Mouse (Mus musculus) kidney, adult 11 months (tissue): ENCODE data around the gene Ttf2.

Source experiments
- DNase-seq: peaks from one replicate; pipeline ENCODE4 v3.0.0; 2022

The Ttf2 gene

DNA sequence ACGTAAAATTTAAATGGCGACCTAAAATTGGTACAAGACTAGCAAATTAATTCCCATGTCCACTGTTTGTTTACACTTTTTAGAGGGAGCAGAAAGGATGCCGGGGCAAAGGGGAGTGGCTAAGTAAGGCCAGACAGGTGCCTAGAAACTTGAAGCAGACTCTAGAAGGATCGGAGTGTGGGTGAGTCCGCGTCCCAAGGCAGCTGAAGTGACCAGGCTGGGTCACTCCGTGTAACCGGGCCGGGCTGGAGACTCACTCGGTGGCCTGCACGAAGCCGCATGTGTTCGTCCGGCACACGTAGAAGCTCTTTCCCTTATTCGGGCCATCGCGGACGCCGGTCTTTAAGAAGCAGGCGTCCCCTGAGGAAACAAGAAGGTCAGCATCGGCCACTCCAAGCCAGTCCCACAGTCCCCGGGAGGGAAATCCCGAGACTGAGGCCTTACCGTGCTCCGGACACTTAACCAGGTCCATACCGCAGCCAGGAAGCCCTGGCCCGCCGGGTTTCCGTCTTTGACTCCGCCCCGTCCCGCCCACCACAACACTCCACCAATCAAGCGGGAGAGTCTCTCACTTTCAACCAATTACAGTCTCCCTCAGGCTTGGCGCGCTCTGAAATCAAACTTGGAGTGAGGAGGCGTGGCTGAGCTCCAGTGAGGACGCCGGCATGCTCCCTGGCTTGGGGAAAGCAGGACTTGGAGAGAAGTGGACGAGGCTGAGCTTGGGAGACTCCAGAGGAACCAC, at the start of gene Ttf2:
Gene Ttf2, minus strand, starts transcription at position 488 of the 742 bp plus-strand sequence.
- DNase-seq = peak; percentile 93

DNA sequence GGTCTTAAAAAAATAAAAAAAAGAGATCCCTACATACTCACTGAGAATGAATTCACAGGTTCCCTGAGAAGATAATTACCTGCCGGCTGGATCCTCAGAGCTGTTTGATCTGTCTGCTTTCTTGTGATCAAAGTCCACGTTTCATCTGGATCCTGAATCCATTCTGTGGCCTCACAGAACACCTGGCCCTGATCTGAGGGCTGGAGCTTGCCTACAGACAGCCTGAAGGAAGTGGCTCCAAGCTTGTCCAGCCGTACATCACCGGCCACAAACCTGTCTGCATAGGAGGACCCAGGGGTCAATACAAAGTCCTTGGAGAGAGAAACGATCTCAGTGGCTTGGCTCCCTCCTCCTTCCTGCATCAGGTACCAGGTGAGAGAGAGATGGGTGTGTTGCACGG, 49.0 kb upstream of the Ttf2 start:
- no peak for DNase-seq

DNA sequence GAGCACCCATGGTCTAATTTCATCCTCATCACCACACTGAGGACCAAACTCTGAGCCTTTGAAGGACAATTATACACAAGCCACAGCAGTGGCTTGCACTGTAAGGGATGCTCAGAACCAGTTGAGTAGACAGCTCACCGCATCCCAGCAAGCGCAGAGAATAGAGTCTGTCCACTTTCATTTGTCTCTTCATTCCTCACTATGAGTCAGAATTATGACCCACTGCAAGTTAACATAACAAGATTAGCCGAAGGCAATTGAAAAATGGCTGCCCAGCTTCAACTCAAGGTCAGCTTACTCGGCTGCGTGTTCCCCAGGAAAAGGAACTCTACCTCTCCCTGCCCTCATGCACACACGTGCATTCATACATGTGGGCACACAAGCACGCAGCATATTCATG, 46.6 kb upstream of the Ttf2 start:
- no peak for DNase-seq

DNA sequence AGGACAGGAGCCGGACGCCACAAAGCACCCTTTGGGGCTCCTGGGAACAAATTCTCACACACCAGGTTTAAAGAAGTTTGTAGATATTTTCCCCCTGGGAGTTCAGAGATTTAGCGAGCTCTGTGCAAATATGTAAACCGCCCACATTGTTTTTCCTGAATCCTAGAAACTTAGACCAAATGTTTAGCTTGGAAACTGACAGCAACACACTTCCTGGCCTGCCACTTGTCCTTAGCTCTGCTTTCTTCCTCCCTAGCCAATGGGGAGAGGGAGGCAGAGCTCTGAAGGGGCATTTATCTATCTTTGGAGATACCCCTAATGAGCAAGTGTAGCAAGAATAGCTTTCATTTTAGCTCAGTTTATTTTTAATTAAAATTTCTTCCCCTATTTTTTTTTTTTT, 45.8 kb upstream of the Ttf2 start:
- no peak for DNase-seq

DNA sequence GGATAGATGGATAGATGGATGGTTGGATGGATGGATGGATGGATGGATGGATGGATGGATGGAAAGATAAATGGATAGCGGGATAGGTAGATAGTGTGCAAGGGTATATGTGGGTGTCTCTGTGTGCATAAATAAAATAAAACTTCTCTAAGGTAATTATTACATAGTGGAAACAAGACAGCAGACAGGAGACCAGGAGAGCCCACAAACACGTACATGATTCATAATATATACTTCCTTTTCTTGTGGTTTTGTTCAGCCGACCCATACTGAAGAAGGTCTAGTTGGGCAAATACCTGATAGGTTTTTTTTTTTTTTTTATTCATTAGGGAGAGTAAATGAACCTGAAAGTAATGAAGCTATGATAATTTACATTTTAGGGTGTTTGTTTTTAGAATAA, 44.1 kb upstream of the Ttf2 start:
- no peak for DNase-seq

DNA sequence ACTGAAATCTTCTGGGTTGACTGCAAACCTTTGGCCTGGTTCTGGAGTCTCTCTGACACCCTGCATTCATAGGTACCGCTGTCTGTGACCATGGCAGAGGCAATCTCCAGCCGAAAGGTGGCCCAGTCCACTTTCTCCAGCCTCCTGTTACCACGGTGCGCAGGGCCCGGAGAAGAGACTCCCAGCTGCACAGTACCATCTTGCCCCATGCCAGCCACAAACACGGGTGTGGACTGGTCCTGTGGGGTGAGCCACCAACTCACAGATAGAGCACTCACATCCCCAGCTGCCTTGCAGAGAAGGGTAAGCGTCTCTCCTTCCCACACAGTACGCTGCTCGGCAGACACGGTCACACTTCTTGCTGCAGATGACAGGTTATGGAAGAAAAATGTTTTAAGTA, 43.5 kb upstream of the Ttf2 start:
- no peak for DNase-seq

DNA sequence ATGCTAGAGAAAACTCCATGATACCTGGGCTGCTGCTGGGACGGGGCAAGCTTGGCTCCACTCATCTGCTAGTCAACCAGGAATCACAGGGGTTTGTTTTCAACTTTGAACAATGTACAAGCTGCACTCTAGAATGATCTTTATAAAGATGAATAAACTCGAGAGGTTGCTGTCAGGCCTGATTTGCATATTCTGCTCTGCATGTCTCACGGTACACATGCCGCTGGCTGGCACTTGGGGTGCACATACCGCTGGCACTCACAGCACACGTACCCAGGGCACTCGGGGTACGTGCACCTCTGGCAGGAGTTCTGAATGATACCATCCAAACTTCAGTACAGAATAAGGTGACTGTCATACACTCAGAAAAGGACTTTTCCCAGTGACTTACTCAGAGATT, 43.1 kb upstream of the Ttf2 start:
- DNase-seq = no peak

DNA sequence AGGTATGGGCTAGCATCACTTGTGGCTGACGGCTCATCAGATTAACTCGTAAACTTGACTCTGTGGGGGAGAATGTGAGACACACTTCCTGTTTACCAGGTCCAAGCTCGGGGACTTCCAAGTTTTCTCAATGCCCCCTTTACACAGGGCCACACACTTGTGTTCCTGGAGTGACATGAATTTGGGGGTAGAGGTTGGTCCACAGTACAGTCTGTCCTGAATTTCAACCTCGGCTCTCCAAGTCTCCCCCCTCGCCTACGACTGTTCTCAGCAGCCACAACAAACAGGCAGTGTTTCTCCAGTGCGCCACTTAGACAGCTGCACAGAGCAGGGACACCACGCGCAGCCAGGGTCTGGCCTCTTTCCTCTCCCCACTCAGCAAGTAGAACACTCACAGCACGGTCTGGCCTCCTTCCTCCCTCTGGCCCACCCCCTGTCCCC, 42.7 kb upstream of the Ttf2 start:
- DNase-seq = no peak

DNA sequence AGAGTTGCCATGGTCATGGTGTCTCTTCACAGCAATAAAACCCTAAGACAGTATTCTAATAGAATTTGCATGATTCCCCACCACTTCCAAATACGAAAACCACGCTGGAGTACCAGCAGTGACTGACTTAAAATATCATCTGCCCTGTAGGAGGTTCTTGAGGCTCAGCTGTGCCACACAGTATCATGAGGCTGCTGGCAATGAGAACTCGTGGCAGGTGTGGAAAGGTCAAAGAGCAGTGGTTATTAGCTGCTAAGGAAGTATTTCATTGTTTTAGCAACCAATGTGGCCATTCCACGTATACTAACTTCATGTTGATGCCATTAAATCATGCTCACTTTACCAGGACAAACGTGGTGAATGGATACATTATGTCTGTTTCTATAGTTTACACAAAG, 41.7 kb upstream of the Ttf2 start:
- DNase-seq = no peak

DNA sequence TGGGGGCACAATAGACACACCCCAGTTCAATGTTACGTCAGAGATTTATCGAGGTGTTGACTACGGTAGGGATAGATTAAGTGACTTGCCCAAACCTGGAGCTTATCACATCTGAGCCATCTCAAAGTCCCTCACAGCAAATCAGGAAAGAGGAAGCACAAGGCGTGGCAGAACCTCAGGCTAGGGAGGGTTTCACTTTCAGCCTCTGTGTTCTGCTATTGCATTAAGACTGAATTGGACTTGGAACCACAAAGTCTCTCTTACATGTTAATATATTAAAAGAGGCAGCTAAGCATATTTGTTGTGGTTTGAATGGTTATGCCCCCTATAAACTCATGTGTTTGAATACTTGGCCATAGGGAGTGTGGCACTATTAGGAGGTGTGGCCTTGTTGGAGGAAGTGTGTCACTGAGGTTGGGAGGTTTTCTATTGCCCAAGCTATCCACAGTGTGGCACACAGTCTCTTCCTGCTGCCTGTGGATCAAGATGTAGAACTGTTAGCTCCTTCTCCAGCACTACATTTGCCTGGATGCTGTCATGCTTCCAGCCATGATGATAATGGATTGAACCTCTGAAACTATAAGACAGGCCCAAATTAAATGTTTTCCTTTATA, 41.2 kb upstream of the Ttf2 start:
- DNase-seq = no peak

DNA sequence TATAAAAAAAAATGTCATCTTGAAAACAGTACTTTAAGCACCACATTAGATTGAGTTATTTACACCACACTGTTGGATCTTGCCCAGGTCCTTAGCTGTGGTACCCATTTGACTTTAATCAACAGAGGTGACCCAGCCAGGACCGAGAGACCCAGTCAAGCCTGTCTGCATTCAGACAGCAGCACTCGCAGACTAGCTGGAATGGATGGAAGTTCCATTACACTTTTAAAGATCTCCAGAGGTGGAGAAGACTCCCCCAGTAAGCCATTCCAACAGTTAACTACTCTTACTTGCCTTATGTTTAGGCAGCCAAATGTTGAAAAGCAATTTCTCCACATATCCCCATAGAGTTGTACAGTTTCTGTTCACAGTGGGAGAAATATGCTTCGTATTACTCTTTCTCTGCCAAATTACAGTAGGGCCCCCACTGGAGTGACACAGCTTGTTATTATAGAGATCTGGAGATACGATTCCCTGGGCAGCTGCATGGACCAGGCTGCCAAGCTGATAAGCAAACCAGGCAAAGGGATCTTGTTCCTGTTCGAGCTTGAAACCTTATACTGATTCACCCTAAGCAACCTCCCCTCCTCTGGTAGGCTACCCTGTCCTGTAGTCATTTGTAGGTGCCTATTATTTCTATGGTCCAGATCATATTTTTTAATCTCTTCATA, 37.8 kb upstream of the Ttf2 start:
- DNase-seq = no peak

DNA sequence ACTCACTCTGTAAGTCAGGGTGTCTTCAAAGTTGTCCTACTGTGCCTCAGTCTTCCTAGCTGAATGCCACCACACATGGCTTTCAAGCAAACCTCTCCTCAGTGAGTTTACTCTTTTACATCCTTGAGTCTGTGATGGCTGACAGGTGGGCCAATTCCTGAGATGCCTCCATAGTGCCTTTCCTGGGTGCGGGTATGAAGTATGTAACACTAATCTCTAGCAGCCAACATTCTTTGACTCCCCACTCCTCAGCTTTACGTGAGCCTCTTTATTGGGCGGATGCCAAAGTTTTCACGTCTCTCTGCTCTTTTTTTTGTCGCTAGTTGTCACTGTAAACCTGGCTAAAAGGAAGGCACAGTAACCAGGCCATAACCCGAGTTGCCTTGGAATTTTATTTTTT, 35.9 kb upstream of the Ttf2 start:
- no peak for DNase-seq

DNA sequence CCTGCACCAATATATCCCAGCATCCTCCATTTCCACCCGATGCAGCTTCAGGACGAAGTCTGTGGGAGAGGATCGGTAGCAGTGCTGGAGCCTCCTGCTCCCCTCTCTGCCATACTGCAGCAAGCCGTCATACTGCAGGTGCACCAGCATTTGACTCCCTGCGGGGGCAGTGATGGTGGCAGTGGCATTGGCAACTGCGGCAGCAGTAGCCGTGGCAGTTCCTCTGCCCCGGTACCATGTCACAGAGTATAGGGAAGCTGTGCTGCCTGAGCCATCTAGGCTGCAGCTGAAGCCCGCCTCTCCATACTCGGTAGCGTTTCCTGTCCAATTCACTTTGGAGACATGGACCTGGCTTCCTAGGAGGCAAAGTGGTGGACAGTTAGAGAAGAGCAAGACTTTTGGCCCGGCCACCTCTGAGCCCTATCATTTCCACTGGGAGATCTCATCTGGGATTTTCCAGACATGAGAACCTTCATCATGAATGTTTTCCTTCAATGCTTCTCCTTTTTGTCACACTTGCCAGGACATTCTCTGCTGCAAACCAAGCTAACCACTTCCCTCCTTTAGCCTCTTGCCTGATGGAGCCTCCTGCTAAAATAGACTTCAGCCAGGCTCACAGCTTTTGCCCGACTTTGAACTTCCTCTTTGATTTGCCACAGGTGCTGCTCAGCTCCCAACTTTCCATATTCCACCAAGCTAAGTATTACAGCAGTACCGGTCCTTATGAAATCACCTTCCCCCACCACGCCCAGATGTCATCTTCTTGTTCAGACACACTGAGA, 34.3 kb upstream of the Ttf2 start:
- DNase-seq = no peak

DNA sequence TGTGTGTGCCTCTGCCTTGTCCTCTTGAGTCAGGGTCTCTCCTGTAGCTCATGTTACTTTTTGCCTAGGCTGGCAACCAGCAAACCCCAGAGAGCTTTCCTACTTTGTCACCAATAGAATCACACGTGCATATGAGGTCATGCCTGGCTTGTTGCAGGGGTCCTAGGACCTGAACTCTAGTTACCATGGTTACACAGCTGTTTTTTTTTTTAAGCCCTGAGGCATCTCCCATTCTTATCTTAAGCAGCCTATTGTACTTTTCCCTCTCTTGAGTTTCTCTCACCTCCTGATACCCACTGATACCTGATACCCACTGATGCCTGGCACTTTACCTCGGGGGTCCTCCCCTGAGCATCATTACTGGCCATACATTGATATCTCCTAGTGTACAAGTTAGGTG, 30.3 kb upstream of the Ttf2 start:
- DNase-seq = no peak

DNA sequence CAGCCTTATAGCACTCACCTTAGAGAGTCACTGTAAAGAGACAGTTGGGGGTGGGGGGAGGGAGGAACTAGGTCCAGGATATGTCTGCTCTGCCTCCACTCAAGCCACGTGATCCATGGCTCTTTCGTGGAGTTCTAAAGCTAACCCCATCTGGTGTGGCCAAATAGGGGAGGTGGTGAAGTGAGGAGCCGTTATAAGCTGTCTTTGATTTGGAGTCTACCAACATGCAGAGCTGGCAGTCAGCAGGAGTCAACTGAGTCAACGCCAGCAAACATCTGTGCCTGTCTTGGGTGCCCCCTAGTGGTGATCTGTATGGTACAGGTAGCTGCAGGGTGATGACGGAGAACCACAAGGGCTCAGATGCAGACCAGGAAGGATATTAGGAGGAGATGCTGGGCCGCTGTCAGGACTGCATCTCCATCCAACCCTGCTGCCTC, 29.5 kb upstream of the Ttf2 start:
- DNase-seq = peak; percentile 36

DNA sequence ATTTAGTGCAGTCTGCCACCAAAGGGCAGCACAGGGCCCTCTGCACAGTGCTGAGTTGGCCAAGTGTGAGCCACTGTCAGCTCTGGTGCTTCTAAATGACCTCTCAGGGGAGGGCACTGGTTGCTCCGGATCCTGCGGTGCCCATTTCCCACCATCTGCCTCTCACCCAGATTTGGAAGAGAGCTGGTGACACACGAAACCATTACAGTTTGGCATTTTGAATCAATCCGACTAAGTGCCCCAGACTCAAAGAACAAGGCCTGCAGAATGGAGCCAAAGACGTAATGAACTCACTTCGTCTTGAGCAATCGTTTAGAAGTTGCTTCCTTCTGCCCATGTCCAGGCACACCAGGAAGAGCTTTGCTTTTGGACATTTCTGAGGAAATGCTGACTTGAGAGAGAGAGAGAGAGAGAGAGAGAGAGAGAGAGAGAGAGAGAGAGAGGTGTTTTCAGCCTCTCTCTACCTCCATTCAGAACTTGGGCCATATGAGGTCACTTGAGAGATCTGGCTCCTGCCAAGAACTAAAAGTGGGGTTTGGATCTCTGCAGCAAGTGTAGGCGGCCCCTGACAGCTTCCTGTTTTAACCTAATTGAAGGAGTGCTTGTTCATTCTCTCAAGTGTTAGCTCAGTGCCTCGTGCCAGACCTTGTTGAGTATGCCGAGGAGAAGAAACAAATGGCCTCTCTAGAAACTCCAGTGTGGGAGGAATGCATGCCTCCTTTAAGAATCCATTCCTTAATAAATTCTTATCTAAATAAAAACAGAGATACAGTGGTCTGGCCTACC, 28.5 kb upstream of the Ttf2 start:
- no peak for DNase-seq

DNA sequence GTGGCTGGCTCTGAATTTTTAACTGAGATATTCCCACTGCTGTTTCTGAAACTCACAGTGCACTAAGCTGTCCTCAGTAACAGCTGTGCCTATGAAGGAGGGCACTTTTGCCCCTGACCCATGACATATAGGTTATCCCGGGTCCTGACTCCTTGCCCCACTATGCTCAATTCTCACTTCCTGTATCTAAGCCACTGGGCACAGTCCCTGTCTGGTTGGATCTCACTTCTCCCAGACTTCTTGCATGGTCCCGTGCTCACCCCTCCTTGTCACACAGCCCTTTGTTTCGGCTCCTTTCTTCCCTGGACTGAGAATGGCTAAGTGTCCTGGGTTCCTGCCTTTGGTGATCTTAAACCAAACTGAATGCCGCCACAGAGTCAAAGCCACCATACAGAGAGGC, 24.8 kb upstream of the Ttf2 start:
- DNase-seq = no peak

DNA sequence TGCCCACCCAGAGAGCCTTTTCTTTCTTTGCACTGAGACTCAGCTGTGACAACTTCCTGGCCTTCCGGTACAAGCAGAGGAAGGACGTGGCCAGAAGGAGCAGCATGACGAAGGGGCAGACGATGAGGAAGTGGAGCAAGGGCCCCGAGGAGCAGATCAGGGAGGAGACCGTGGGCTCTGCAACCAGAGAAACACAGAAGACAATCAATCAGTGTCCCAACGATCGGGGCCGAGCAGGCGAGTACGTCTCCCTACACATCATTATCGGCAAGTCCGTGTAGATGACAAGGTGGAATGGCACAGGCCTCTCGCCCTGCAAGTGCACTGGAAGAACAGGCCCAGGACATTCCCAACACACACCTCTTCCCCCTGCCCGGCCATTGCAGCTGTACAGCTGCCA, 24.3 kb upstream of the Ttf2 start:
- DNase-seq = peak; percentile 11

DNA sequence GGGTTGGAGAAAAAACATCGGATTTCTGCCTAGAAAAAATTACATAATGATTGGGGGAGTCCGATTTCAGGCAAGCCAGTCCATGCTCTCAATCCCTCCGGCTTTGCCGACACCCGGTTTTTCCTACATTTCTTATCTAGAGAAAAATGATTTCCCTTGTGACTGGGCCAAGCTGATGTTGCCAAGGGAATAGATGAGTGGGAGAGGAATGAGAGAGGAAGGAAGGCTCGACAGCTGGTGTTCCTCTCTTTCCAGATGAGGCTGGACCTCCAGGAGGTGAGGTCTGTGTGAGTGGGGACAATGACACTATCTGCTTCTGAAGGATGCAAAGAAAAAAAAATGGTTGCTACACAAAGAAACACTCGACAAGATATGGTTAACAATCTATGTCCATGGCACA, 23.7 kb upstream of the Ttf2 start:
- DNase-seq = no peak

DNA sequence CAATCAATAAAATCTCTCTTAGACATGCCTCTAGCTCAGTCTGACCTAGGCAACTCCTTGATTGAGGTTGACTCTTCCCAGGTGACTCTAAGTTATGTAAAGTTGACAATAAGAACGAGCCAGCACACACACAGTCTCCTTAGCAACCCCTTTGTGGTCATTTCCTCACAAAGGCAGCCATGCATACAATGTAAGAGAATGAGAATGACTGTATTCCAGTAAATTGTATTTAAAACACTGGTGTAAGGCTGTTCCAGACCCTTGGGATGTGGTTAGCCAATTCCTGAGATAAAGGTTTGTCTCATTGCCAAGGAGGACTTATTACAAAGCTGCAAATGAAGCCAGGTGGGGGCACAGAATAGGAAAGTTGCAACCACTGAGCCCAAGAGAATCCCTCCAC, 20.8 kb upstream of the Ttf2 start:
- no peak for DNase-seq

DNA sequence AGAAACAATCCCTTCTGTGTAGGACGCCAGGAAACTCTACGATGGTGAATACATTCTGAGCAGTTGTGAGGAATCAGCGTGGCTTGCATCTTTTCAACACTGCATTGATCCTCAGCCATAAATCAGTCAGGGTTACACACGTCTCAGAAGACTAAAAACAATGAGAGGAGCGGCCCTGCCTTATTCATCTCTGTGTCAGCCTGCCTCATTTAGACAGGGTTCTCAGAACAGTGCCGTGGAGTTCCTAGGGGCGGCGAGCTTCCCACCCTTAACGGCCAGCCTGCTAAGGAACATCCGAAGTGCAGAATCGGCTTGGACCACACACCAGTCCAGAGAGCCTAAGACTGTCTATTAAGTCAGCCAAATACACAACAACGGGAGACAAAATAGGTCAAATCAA, 20.0 kb upstream of the Ttf2 start:
- DNase-seq = no peak

DNA sequence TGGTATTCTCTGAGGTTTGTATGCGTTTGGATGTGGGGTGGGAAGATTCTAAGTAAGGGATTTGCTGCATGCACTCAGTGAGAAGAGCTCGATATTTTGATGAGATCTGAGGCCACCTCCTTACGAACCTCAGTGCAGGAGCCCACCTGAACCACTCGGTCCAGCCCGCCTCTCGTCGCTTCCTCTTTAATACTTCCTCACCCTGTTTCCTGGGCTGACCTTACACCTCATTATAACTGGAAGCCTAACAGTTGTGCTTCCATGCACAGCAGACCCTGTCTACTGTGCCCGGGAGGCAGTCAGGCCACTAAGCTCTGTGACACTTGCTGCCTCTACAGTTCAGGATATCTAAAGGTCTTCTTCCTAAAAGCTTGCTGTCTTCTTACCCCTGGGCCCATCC, 9.8 kb upstream of the Ttf2 start:
- DNase-seq = no peak

DNA sequence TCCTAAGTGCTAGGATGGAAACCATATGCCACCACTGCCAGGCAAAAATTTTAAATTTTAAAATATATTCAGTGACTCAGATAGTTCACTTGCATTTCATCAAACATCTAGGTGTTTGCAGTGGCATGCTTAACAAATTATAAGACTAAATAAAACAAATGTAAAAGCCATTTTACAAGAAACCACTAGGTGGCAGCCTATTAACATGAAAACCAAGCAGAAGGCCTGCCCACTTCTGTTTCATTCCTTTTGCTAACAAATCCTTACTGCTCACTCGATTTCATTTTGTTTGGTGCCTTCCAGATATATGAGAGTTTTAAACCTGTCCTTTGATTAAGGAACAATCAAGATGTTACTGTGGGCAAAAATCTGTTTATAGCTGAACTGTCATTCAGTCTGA, 4.4 kb upstream of the Ttf2 start:
- DNase-seq = no peak
